Mouse (Mus musculus): Measurements from ENCODE around the gene Fdx1. TPM values are rescaled to one million over a fixed set of nuclear protein-coding genes. Genes with fewer than 3 reads are reported as not detected.
A peak's percentile ranks its signal among the peaks of the same experiment; 100 is the strongest.

The Fdx1 gene
- total and polyA plus RNA-seq, 3 experiments, result 41.6 to 69.2 (median 51.1) TPM

DNA sequence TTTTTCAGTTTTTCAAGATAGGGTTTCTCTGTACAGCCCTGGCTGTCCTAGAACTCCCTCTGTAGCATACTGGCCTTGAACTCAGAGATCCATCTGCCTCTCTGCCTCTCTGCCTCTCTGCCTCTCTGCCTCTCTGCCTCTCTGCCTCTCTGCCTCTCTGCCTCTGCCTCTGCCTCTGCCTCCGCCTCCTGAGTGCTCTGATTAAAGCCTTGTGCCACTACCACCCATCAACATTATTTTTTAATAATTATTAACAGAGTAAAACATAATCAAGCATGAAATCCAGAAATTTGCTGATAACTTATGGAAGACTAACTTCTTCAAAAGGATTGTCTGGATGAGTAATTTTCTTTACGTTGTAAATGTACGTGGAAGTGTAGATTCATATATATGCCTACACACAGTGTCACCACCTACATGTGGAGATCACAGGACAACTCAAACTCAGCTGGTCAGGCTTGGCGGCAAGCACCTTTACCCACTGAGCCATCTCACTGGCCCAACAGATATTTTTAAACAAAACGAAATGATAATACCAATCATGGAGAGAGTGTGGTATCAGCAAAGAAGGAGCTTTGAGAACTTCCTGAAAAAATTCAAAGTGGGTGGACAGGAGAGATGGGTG lies 31.4 kb upstream of the Fdx1 start:
- TF ChIP-seq ZMIZ1 (IDR thresholded peaks at IDR 0.05; ENCODE audit: low read depth, low read length), result no peak
- no peak for TF ChIP-seq MXI1 (IDR thresholded peaks at IDR 0.05; ENCODE audit: low read depth, low read length)
- TF ChIP-seq ETS1 (conservative IDR thresholded peaks at IDR 0.05; ENCODE audit: low read depth, low read length), result no peak
- Histone ChIP-seq H3K79me2 (replicated peaks; ENCODE audit: control insufficient read depth, extremely low read depth, insufficient read depth, poor library complexity, severe bottlenecking) (no peaks in the 10 kb centered on the region), H3K4me1 (ENCODE audit: control insufficient read depth in 1 of 2, insufficient read depth in 2 of 2) (no peaks in the 10 kb centered on the region), H3K9ac (ENCODE audit: insufficient read depth, low read depth) (no peak overlapping the region), H3K9me3 (replicated peaks; ENCODE audit: low read length) (no peaks in the 10 kb centered on the region), H3K36me3 (replicated peaks in 1 of 2; ENCODE audit: control insufficient read depth in 1 of 2, insufficient read depth in 1 of 2, low read length in 1 of 2) (no peaks in the 10 kb centered on the region), H3K27me3 (replicated peaks) (no peaks in the 10 kb centered on the region), H3K4me3 (replicated peaks in 1 of 3; ENCODE audit: low read depth in 2 of 3, low read length in 2 of 3, poor library complexity in 1 of 3) (no peak overlapping the region), H3K4me2 (ENCODE audit: insufficient read depth, low read depth, poor library complexity, severe bottlenecking) (no peak overlapping the region), H3K27ac (ENCODE audit: insufficient read depth, low read depth) (no peak overlapping the region)
- no peak for DNase-seq (ENCODE audit: extremely low read depth)
- in situ Hi-C loops (cut with MboI; ENCODE audit: low pct_ligation_motif_present, low pct_unique_long_range_greater_than_20kb, low sequenced_read_pairs), result loop anchor here (10.0 to 25.0 kb wide), 2 partner anchors 290 to 368 kb away; no protein-coding TSS in a partner anchor
- dilution Hi-C loops (cut with MboI; ENCODE audit: extremely low pct_ligation_motif_present, extremely low pct_unique_long_range_greater_than_20kb, low sequenced_read_pairs), result no loop called here

- no peaks in the 10 kb centered on the region for H3K36me3 ChIP-seq (replicated peaks in 1 of 2; ENCODE audit: control insufficient read depth in 1 of 2, insufficient read depth in 1 of 2, low read length in 1 of 2)
- H3K9ac ChIP-seq (ENCODE audit: insufficient read depth, low read depth), result no peak overlapping the region
- in situ Hi-C loops (cut with MboI; ENCODE audit: low pct_ligation_motif_present, low pct_unique_long_range_greater_than_20kb, low sequenced_read_pairs), result loop anchor here (10.0 to 25.0 kb wide), 2 partner anchors 291 to 369 kb away; no protein-coding TSS in a partner anchor
- H3K79me2 ChIP-seq (replicated peaks; ENCODE audit: control insufficient read depth, extremely low read depth, insufficient read depth, poor library complexity, severe bottlenecking), result no peaks in the 10 kb centered on the region
- dilution Hi-C loops (cut with MboI; ENCODE audit: extremely low pct_ligation_motif_present, extremely low pct_unique_long_range_greater_than_20kb, low sequenced_read_pairs), result no loop called here
- no peaks in the 10 kb centered on the region for H3K27me3 ChIP-seq (replicated peaks)
- H3K9me3 ChIP-seq (replicated peaks; ENCODE audit: low read length), result no peaks in the 10 kb centered on the region
- no peaks in the 10 kb centered on the region for H3K4me1 ChIP-seq (ENCODE audit: control insufficient read depth in 1 of 2, insufficient read depth in 2 of 2)
- no peak overlapping the region for H3K4me3 ChIP-seq (replicated peaks in 1 of 3; ENCODE audit: low read depth in 2 of 3, low read length in 2 of 3, poor library complexity in 1 of 3)
- H3K27ac ChIP-seq (ENCODE audit: insufficient read depth, low read depth), result no peak overlapping the region
- no peak overlapping the region for H3K4me2 ChIP-seq (ENCODE audit: insufficient read depth, low read depth, poor library complexity, severe bottlenecking)
- TF ChIP-seq ZNF384 (IDR thresholded peaks at IDR 0.05; ENCODE audit: low read depth, low read length) (0 out of 2 replicates have a peak, but pooled peaks have one; percentile 20), SMC3 (IDR thresholded peaks at IDR 0.05; ENCODE audit: low read depth, low read length) (peak; percentile 55), RAD21 (IDR thresholded peaks at IDR 0.05; ENCODE audit: low read depth, low read length) (peak; percentile 40), TBP (conservative IDR thresholded peaks at IDR 0.05; ENCODE audit: low read depth, low read length) (no peak), E2F4 (IDR thresholded peaks at IDR 0.05; ENCODE audit: insufficient replicate concordance, low read depth, low read length) (no peak), PAX5 (IDR thresholded peaks at IDR 0.05; ENCODE audit: low read length) (no peak), CTCF (conservative IDR thresholded peaks at IDR 0.05 in 1 of 2, IDR thresholded peaks at IDR 0.05 in 1 of 2; ENCODE audit: low read depth in 2 of 2, low read length in 2 of 2) (peak; percentile 33 to 69; a peak in 3 of 4 replicates)
- peak; percentile 43 for DNase-seq (ENCODE audit: extremely low read depth)
Measured at GRCm38 (mm10) chr9:51993486-51994275, 30.3 kb upstream of the Fdx1 start.

All from CH12.LX (cell line).